In the genomic region with DNA sequence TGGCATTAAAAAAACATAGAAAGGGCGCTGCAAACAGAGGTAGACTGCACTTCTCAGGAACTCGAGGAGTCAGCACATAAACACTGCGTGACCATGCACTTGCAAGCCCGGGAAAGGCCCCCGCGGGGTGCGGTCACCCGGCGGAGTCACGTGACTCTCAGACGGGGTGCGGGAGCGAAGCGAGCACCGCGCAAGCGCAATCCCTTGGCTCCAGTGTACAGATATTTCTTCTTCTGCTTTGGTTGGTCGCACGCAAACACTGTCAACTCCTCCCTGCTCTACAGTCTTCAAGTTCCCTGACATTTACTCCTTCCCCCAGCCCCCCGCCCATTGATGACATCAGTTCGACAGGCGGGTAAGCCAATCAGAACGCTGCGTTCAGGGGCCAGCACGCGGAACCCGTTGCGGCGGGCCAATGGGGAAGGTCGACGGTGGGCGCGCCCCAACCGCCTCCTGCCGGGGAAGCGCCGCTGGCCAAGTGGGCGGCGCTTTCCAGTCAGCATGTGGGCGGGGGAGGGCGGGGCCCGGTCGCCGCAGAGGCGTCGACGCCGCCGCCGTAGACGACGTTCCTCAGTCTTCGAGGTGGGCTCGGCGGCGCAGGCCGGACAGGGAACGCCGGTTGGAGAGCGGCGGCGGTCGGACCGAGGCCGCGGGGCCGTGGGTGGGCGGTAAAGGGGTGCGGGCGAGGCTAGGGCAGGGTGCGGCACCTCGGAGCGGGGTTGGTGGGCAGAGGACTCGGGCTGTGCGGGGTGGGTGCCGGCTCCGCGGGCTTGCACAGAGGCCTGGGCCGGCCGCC, we compare ENCODE assay signal across 8 mouse cellular contexts. TPM values are rescaled to one million over a fixed set of nuclear protein-coding genes. Genes with fewer than 3 reads are reported as not detected.
DNase-seq lines count a peak whose midpoint lies in the region; ATAC-seq and TF ChIP-seq lines count a peak whose summit lies in the region.

Gene 1810013L24Rik (plus strand): TSS at position 537 of the 796 bp plus-strand sequence.

- peak within 1 kb of the TSS; percentile 91 for H3K4me2 ChIP-seq in forebrain, embryonic 16.5 days (ENCODE audit: low read length)
- H3K4me2 ChIP-seq in lung, embryonic 14.5 days, result peak within 1 kb of the TSS; percentile 94

- no peak for TF ChIP-seq CTCF in G1E (IDR thresholded peaks at IDR 0.05; ENCODE audit: low read depth, low read length)
- no peak for TF ChIP-seq CTCF in layer of hippocampus, adult 2 months (conservative IDR thresholded peaks at IDR 0.05)
- TF ChIP-seq CTCF in lung, embryonic 14.5 days (IDR thresholded peaks at IDR 0.05; ENCODE audit: low read depth), result no peak
- no peak for TF ChIP-seq CTCF in olfactory bulb, adult 2 months (IDR thresholded peaks at IDR 0.05; ENCODE audit: insufficient read depth, low read depth, low read length)
- peak; percentile 68; the same call in 1 of the 2 replicates for TF ChIP-seq CTCF in thymus, adult 2 months (IDR thresholded peaks at IDR 0.05; ENCODE audit: borderline replicate concordance, control insufficient read depth, extremely low read depth, insufficient read depth, low read length, poor library complexity)

- peak within 1 kb of the TSS; percentile 99 for H3K9ac ChIP-seq in forebrain, embryonic 16.5 days (replicated peaks; ENCODE audit: low read depth, low read length)
- H3K9ac ChIP-seq in lung, embryonic 14.5 days, result peak within 1 kb of the TSS; percentile 99

- peak within 1 kb of the TSS; percentile 97 for H3K27ac ChIP-seq in forebrain, embryonic 16.5 days (ENCODE audit: low read length)
- H3K27ac ChIP-seq in layer of hippocampus, adult 2 months, result peak within 1 kb of the TSS; percentile 99
- peak within 1 kb of the TSS; percentile 97 for H3K27ac ChIP-seq in lung, embryonic 14.5 days (ENCODE audit: low read depth)
- peak within 1 kb of the TSS; percentile 94 for H3K27ac ChIP-seq in olfactory bulb, adult 2 months (ENCODE audit: insufficient read depth, low read depth, low read length)
- peak within 1 kb of the TSS; percentile 79 for H3K27ac ChIP-seq in thymus, adult 2 months (ENCODE audit: control insufficient read depth, insufficient read depth, low read length)

- no peaks in the 10 kb centered on the region for H3K9me3 ChIP-seq in G1E (replicated peaks)
- H3K9me3 ChIP-seq in forebrain, embryonic 16.5 days (ENCODE audit: control insufficient read depth, low read length), result no peaks in the 10 kb centered on the region
- no peaks in the 10 kb centered on the region for H3K9me3 ChIP-seq in lung, embryonic 14.5 days (ENCODE audit: low read depth, low read length)

- peak within 1 kb of the TSS; percentile 97 for H3K4me3 ChIP-seq in G1E (ENCODE audit: low read depth, low read length)
- H3K4me3 ChIP-seq in forebrain, embryonic 16.5 days (replicated peaks; ENCODE audit: low read length), result peak within 1 kb of the TSS; percentile 99
- H3K4me3 ChIP-seq in layer of hippocampus, adult 2 months, result peak within 1 kb of the TSS; percentile 85
- H3K4me3 ChIP-seq in lung, embryonic 14.5 days (ENCODE audit: low read depth, low read length), result peak within 1 kb of the TSS; percentile 99
- H3K4me3 ChIP-seq in olfactory bulb, adult 2 months (ENCODE audit: insufficient read depth, low read depth, low read length), result peak within 1 kb of the TSS; percentile 89
- H3K4me3 ChIP-seq in thymus, adult 2 months (ENCODE audit: control insufficient read depth, insufficient read depth, low read length), result peak within 1 kb of the TSS; percentile 89

- DNase-seq in G1E (ENCODE audit: low spot score), result peak; percentile 95
- peak; percentile 98 to 99 for DNase-seq in cerebellum, adult 18-20 months
- DNase-seq in heart, postnatal 36 days, result peak; percentile 95 to 96
- DNase-seq in layer of hippocampus, adult 2 months (ENCODE audit: low spot score in 2 of 2), result peak; percentile 97 to 99
- peak; percentile 98 for DNase-seq in lung, embryonic 14.5 days
- DNase-seq in thymus, adult 2 months, result peak; percentile 97

- TF ChIP-seq POLR2A in olfactory bulb, adult 2 months (IDR thresholded peaks at IDR 0.05; ENCODE audit: insufficient read depth, low read depth, low read length), result peak; percentile 90
- TF ChIP-seq POLR2A in thymus, adult 2 months (IDR thresholded peaks at IDR 0.05; ENCODE audit: control insufficient read depth, extremely low read depth, insufficient read depth, low read length, poor library complexity), result peak; percentile 98

- peak; percentile 97 for ATAC-seq in G1E (ENCODE audit: extremely low read depth, insufficient number of reproducible peaks, low FRiP score, poor library complexity, severe bottlenecking)
- ATAC-seq in forebrain, embryonic 16.5 days, result peak; percentile 96
- peak; percentile 95 for ATAC-seq in lung, embryonic 14.5 days (ENCODE audit: insufficient read depth)

- WGBS in forebrain, embryonic 16.5 days, result under 1% methylated on average over 72 of the region's 80 CpGs
- WGBS in lung, embryonic 14.5 days, result under 1% methylated on average over 79 of the region's 80 CpGs
- WGBS in olfactory bulb, adult 2 months, result 1% methylated on average over 79 of the region's 80 CpGs
- WGBS in thymus, adult 2 months, result under 1% methylated on average over 80 of the region's 80 CpGs

- no peaks in the 10 kb centered on the region for H3K27me3 ChIP-seq in G1E (ENCODE audit: insufficient read depth, low read length)
- H3K27me3 ChIP-seq in forebrain, embryonic 16.5 days (replicated peaks; ENCODE audit: control insufficient read depth, insufficient read depth, low read length), result no peaks in the 10 kb centered on the region
- H3K27me3 ChIP-seq in lung, embryonic 14.5 days (ENCODE audit: insufficient read depth, low read length), result no peaks in the 10 kb centered on the region
- H3K27me3 ChIP-seq in thymus, adult 2 months (ENCODE audit: control insufficient read depth, insufficient read depth, low read length), result no peaks in the 10 kb centered on the region

- intact Hi-C loops in heart, postnatal 36 days (cut with DNase I), result loop anchor here (1.0 to 5.0 kb wide), 3 partner anchors 35 to 192 kb away; partner anchors contain the start of genes Pmm2 and Tmem186

- H3K4me1 ChIP-seq in G1E (ENCODE audit: insufficient read depth, low read depth, low read length), result peaks cover 27% of the 10 kb centered on the region
- peaks cover 27% of the 10 kb centered on the region for H3K4me1 ChIP-seq in forebrain, embryonic 16.5 days (replicated peaks; ENCODE audit: control insufficient read depth, insufficient read depth, low read length)
- peaks cover 3% of the 10 kb centered on the region; the same call in 1 of the 2 replicates for H3K4me1 ChIP-seq in lung, embryonic 14.5 days (ENCODE audit: insufficient read depth)
- H3K4me1 ChIP-seq in olfactory bulb, adult 2 months (ENCODE audit: control insufficient read depth, insufficient read depth, low read length), result 0 out of 2 replicates have a peak, but pooled peaks cover 2% of the 10 kb centered on the region
- H3K4me1 ChIP-seq in thymus, adult 2 months (replicated peaks; ENCODE audit: control insufficient read depth, insufficient read depth, low read length), result peaks cover 9% of the 10 kb centered on the region

- peaks cover 28% of the 10 kb centered on the region for H3K36me3 ChIP-seq in G1E (replicated peaks)
- no peaks in the 10 kb centered on the region for H3K36me3 ChIP-seq in forebrain, embryonic 16.5 days (ENCODE audit: control insufficient read depth, insufficient read depth)
- peaks cover 20% of the 10 kb centered on the region for H3K36me3 ChIP-seq in lung, embryonic 14.5 days (ENCODE audit: insufficient read depth)
- H3K36me3 ChIP-seq in thymus, adult 2 months (ENCODE audit: control insufficient read depth, insufficient read depth, low read length), result no peaks in the 10 kb centered on the region; the same call in 1 of the 2 replicates

RNA-seq across cellular contexts. Expression of gene 1810013L24Rik, which starts in this region (rescaled TPM):
- total RNA-seq in G1E (2014; fragmentation: Nextera tagmentation), result 91.4 and 92.2 TPM in 2 replicates
- 48.9 and 58.1 TPM in 2 replicates for total RNA-seq in G1E (2017)
- polyA plus RNA-seq in G1E (2012), result 17.7 and 22.0 TPM in 2 replicates
- 29.0 and 30.6 TPM in 2 replicates for polyA plus RNA-seq in forebrain, embryonic 16.5 days (2015; fragmentation: Nextera tagmentation; extraction: Ambion mirVana)
- 100 to 1,000 TPM; 117 to 136 TPM for total RNA-seq in heart, postnatal 36 days (2021)
- 100 to 1,000 TPM; 103 to 107 TPM for total RNA-seq in layer of hippocampus, adult 2 months (2021)
- 15.1 and 15.3 TPM in 2 replicates for polyA plus RNA-seq in lung, embryonic 14.5 days (2014; fragmentation: Nextera tagmentation; extraction: Ambion mirVana)
- polyA plus RNA-seq in olfactory bulb, adult 2 months (2012; ENCODE audit: insufficient read depth, insufficient read length, low replicate concordance, missing spikeins), result 90.2 TPM in 1 of 2 replicates, not detected in the other
- polyA plus RNA-seq in thymus, adult 2 months (2012; rRNA removed), result 28.4 and 29.5 TPM in 2 replicates

Comparison
In these comparisons a context has a peak if more than half of its experiments do, and no peak if none do; other contexts are left out.
1. Peak in every context shown above with its lines: DNase-seq, ATAC-seq, H3K4me3 ChIP-seq and H3K27ac ChIP-seq.